Mouse (Mus musculus) effector memory CD4-positive, alpha-beta T cell, adult 5 months (primary cell): Measurements from ENCODE around the gene Acbd4. TPM values are rescaled to one million over a fixed set of nuclear protein-coding genes. Genes with fewer than 3 reads are reported as not detected.

Source experiments
- polyA plus RNA-seq: library from polyadenylated mRNA; unstranded; fragments of 100-300 nt; shearing (Covaris generic); gene quantifications from one replicate; pipeline ENCODE4 v1.2.1, GENCODE M21; 2017

The Acbd4 gene
- 39.0 TPM for polyA plus RNA-seq

GRCm38 (mm10) chr11:103101481-103101865, at the start of gene Acbd4, which contains the start of gene Plcd3:
Gene Acbd4, plus strand, starts transcription at chr11:103101682.
Gene Plcd3, minus strand, starts transcription at chr11:103101658.

GRCm38 (mm10) chr11:103116008-103116818, 14.7 kb downstream of the Acbd4 start, which contains the start of gene Hexim1:
Gene Hexim1, plus strand, starts transcription at chr11:103116231.

GRCm38 (mm10) chr11:103131701-103132575, 30.5 kb downstream of the Acbd4 start, which contains the start of gene Hexim2:
Gene Hexim2, plus strand, starts transcription at chr11:103132429.

Other genes starting within 250 kb of the Acbd4 start
- 111 TPM for gene Eftud2, start 220.7 kb upstream of the Acbd4 start, polyA plus RNA-seq
- not detected for gene Ccdc103, start 220.5 kb upstream of the Acbd4 start, polyA plus RNA-seq
- gene Fam187a, start 216.5 kb upstream of the Acbd4 start, polyA plus RNA-seq, result not detected
- gene Gfap, start 200.8 kb upstream of the Acbd4 start, polyA plus RNA-seq, result not detected
- gene Kif18b, start 176.6 kb upstream of the Acbd4 start, polyA plus RNA-seq, result 0.84 TPM
- not detected for gene C1ql1, start 155.0 kb upstream of the Acbd4 start, polyA plus RNA-seq
- gene Nmt1, start 73.5 kb upstream of the Acbd4 start, polyA plus RNA-seq, result 66.1 TPM
- 8.9 TPM for gene Dcakd, start 73.3 kb upstream of the Acbd4 start, polyA plus RNA-seq
- gene Plcd3, start within 50 bp of the Acbd4 start, polyA plus RNA-seq, result 0.99 TPM
- 10.8 TPM for gene Hexim1, start 14.5 kb downstream of the Acbd4 start, polyA plus RNA-seq
- gene Hexim2, start 30.7 kb downstream of the Acbd4 start, polyA plus RNA-seq, result 3.0 TPM
- gene Fmnl1, start 69.4 kb downstream of the Acbd4 start, polyA plus RNA-seq, result 178 TPM
- gene 1700023F06Rik, start 106.9 kb downstream of the Acbd4 start, polyA plus RNA-seq, result not detected
- gene Spata32, start 116.8 kb downstream of the Acbd4 start, polyA plus RNA-seq, result not detected
- gene Map3k14, start 165.8 kb downstream of the Acbd4 start, polyA plus RNA-seq, result 154 TPM